Mouse (Mus musculus): ENCODE results near the gene Arhgap29.

Gene Arhgap29

GRCm38 (mm10) chr3:121952041-121952591 lies at the start of gene Arhgap29:
Arhgap29 (plus strand) TSS chr3:121952541.
- no peak for DNase-seq

- no peak for DNase-seq
Observed at GRCm38 (mm10) chr3:121902729-121903128, 49.6 kb upstream of the Arhgap29 start.

GRCm38 (mm10) chr3:121903286-121903685 lies 49.1 kb upstream of the Arhgap29 start:
- DNase-seq, result no peak

- no peak for DNase-seq
Observed at GRCm38 (mm10) chr3:121903695-121904094, 48.6 kb upstream of the Arhgap29 start.

GRCm38 (mm10) chr3:121904476-121904875 lies 47.9 kb upstream of the Arhgap29 start:
- DNase-seq, result no peak

- DNase-seq, result no peak
Observed at GRCm38 (mm10) chr3:121906623-121907022, 45.7 kb upstream of the Arhgap29 start.

- DNase-seq, result no peak
Observed at GRCm38 (mm10) chr3:121909155-121909554, 43.2 kb upstream of the Arhgap29 start.

GRCm38 (mm10) chr3:121913476-121913875 lies 38.9 kb upstream of the Arhgap29 start:
- DNase-seq, result no peak

GRCm38 (mm10) chr3:121914459-121915185 lies 37.7 kb upstream of the Arhgap29 start:
- DNase-seq, result peak; percentile 81

GRCm38 (mm10) chr3:121915191-121915590 lies 37.1 kb upstream of the Arhgap29 start:
- peak; percentile 67 for DNase-seq

- DNase-seq, result no peak
Observed at GRCm38 (mm10) chr3:121916802-121917532, 35.4 kb upstream of the Arhgap29 start.

- no peak for DNase-seq
Observed at GRCm38 (mm10) chr3:121917658-121918057, 34.7 kb upstream of the Arhgap29 start.

- no peak for DNase-seq
Observed at GRCm38 (mm10) chr3:121919961-121920360, 32.4 kb upstream of the Arhgap29 start.

- no peak for DNase-seq
Observed at GRCm38 (mm10) chr3:121920769-121921168, 31.6 kb upstream of the Arhgap29 start.

GRCm38 (mm10) chr3:121924768-121925486 lies 27.4 kb upstream of the Arhgap29 start:
- no peak for DNase-seq

- no peak for DNase-seq
Observed at GRCm38 (mm10) chr3:121927601-121928000, 24.7 kb upstream of the Arhgap29 start.

GRCm38 (mm10) chr3:121932815-121933214 lies 19.5 kb upstream of the Arhgap29 start:
- no peak for DNase-seq

GRCm38 (mm10) chr3:121936241-121936640 lies 16.1 kb upstream of the Arhgap29 start:
- DNase-seq, result no peak

GRCm38 (mm10) chr3:121937036-121937435 lies 15.3 kb upstream of the Arhgap29 start:
- DNase-seq, result no peak

GRCm38 (mm10) chr3:121939658-121940057 lies 12.7 kb upstream of the Arhgap29 start:
- no peak for DNase-seq

- DNase-seq, result no peak
Observed at GRCm38 (mm10) chr3:121940094-121940889, 12.0 kb upstream of the Arhgap29 start.

- DNase-seq, result no peak
Observed at GRCm38 (mm10) chr3:121941204-121941745, 11.1 kb upstream of the Arhgap29 start.
